Mouse (Mus musculus) T-helper 1 cell (primary cell): Measurements from ENCODE around the gene Urad.

Experiments
- in situ Hi-C: fragments of 300-600 bp; cut with MboI, MseI; formaldehyde crosslinking; loops from one replicate; pipeline ENCODE4 v1.15.1; 2025; ENCODE audit warnings: high pct_unique_total_duplicates

The Urad gene

DNA sequence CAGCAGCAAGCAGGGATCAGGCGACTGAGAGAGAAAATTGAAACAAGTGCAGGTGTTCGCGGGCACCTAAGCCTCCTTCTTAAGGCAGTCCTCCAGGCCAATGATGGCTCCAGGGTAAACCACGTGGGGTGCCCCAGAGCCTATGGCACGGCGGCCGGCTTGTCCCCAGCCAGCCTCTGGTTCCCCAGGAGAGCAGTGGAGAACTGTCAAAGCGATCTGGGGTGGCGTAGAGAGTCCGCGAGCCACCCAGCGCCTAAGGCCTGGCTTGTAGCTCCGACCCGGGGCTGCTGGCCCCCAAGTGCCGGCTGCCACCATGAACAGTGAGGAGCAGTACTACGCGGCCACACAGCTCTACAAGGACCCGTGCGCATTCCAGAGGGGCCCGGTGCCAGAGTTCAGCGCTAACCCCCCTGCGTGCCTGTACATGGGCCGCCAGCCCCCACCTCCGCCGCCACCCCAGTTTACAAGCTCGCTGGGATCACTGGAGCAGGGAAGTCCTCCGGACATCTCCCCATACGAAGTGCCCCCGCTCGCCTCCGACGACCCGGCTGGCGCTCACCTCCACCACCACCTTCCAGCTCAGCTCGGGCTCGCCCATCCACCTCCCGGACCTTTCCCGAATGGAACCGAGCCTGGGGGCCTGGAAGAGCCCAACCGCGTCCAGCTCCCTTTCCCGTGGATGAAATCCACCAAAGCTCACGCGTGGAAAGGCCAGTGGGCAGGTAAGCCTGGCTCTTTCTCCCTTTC lies 52.1 kb downstream of the Urad start, which contains the start of gene Pdx1:
TSS of gene Pdx1 (plus strand) at position 34 of the 747 bp plus-strand sequence.
- in situ Hi-C loops: no loop called here

GRCm38 (mm10) chr5:147269371-147269770 lies 52.9 kb downstream of the Urad start:
- in situ Hi-C loops: no loop called here

GRCm38 (mm10) chr5:147268728-147269127 lies 53.5 kb downstream of the Urad start:
- in situ Hi-C loops: no loop called here

DNA sequence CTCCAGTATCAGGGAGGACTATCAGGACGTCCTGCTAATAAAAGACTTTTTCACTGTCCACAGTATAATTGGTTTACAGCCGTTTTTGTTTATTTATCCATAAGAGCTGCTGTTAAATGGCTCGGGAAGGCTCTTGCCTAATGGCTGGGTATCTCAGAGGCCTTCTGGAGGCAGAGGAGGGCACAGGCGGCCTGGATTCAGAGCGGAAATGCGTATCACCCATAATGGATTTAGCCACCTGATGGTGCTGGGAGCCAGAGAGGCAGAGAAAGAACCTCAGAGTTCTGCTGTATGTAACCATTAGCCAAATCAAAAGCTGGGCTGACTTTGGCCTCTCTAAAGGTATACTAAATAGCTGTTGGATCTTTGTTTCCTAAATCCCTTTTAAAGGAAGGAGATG lies 54.8 kb downstream of the Urad start:
- in situ Hi-C loops: no loop called here
